Mouse (Mus musculus) inflammation-experienced regulatory T-cells, adult 16 weeks (primary cell): Measurements from ENCODE around the gene Cnih1. TPM values are rescaled to one million over a fixed set of nuclear protein-coding genes. Genes with fewer than 3 reads are reported as not detected.

ENCODE experiments used
- polyA plus RNA-seq: library from polyadenylated mRNA; unstranded; fragments of 100-300 nt; shearing (Covaris generic); gene quantifications from one replicate; pipeline ENCODE4 v1.2.1, GENCODE M21; 2017

Gene Cnih1
- polyA plus RNA-seq, result 95.5 TPM

GRCm38 (mm10) chr14:46787787-46788504 is at the start of gene Cnih1:
Cnih1 (minus strand) TSS chr14:46788411.

GRCm38 (mm10) chr14:46831837-46832333 is 43.7 kb upstream of the Cnih1 start, which contains the start of gene Cgrrf1:
Cgrrf1 (plus strand) TSS chr14:46832125.

DNA sequence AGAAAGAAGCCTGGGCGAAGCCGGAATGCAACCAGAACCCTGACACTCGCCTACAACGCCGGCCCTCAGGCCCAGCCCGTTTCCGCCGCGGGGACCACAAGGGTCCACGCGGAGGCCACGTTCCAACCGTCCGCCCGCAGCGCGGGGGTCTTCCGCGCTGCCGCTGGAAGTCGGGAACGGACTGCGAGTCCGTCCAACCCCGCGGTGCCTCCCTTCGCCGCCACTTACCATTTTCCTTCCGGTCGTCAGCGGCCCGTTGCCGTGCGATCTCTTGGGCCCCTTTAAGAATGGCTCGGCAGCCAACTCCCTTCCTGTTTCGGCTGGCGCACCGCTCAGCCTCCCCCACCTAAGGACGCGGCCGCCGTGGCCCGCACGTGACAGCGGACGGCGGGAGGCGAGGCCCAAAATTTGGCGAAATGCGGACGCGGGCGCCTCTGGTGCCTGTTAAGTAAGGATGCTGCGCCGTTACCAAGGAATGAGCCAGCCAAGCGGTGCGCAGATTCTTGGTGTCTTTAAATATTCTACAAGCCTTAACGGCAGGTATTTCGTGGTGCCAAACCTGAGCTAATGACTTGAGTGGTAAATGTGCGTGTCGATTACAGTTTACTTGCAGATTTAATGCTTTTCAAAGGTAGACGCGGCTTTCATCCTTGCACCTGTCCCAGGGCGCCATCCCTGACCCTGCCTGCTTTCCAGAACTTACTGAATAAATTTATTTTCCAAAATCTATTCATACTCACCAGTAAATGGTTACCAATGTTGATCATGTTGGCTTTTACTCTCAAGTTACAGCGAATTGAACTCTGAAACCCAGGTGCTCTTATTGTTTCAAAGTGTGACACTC is 33.9 kb upstream of the Cnih1 start, which contains the start of gene Gmfb:
TSS of gene Gmfb (minus strand) at position 370 of the 844 bp plus-strand sequence.

GRCm38 (mm10) chr14:46760355-46761029 is 27.7 kb downstream of the Cnih1 start, which contains the start of gene Cdkn3:
Cdkn3 (plus strand) TSS chr14:46760541.

Other genes with a start within 250 kb of the Cnih1 start
- 9.2 TPM for gene Cdkn3, start 27.9 kb downstream of the Cnih1 start, polyA plus RNA-seq
- 104 TPM for gene Gmfb, start 33.8 kb upstream of the Cnih1 start, polyA plus RNA-seq
- gene Cgrrf1, start 43.7 kb upstream of the Cnih1 start, polyA plus RNA-seq, result 17.9 TPM
- not detected for gene Samd4, start 94.4 kb upstream of the Cnih1 start, polyA plus RNA-seq